Mouse (Mus musculus): ENCODE measurements at regions not wholly inside any gene's neighbourhood (a gene's known extent, or its start where the extent isn't known, plus 50 kb on each side); places are given as distances from the start of the nearest gene placed in this dataset.

- TF ChIP-seq ZNF384 (IDR thresholded peaks at IDR 0.05; ENCODE audit: low read depth, low read length) (no peak), HCFC1 (IDR thresholded peaks at IDR 0.05; ENCODE audit: borderline replicate concordance, insufficient read depth, low read length) (no peak)
Measured at GRCm38 (mm10) chr3:80324726-80325125, 440.4 kb downstream of the Fam198b start.
